Mouse (Mus musculus): ENCODE data around the gene Slc25a33.
A peak's percentile ranks its signal among the peaks of the same experiment; 100 is the strongest.

Gene Slc25a33

GRCm38 (mm10) chr4:149698197-149698821 lies 75.8 kb downstream of the Slc25a33 start:
- peak; percentile 71 to 76 for DNase-seq (ENCODE audit: low read depth in 2 of 2, low spot score in 2 of 2)

- DNase-seq (ENCODE audit: low read depth in 2 of 2, low spot score in 2 of 2), result peak; percentile 67 to 71
These were observed 76.4 kb downstream of the Slc25a33 start for GRCm38 (mm10) chr4:149697506-149698196.

- DNase-seq (ENCODE audit: low read depth in 2 of 2, low spot score in 2 of 2), result no peak
These were observed 77.7 kb downstream of the Slc25a33 start for GRCm38 (mm10) chr4:149696189-149696971.
